Comparison of ENCODE assay signal across 15 mouse cellular contexts in the genomic region with DNA sequence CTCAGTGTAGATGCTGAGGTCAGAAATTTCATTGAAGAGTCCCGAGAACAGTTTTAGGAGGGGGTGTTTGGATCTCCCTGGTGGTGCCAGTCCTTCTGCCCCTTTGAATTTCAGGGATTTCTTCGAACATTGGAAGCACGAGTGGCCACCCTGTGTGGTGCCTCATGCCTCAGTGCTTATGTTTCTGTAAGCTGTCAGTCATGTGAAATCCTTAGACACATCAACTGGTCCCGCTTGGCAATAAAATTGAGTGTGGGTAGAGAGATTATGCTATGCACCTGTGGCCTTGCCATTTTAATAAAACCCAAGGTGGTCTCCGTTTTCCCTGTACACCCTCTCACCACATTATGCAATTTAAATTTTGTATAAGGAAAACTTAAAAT.
DNase-seq lines count a peak whose midpoint lies in the region; ATAC-seq and TF ChIP-seq lines count a peak whose summit lies in the region.
"Had no signal": no experiment of that assay in that cellular context is flagged by ENCODE, and none has a peak within 500 bp of the region (broad histone marks: within the 10 kb centered on the region; RNA-seq: fewer than 3 reads in every experiment).

No protein-coding gene starts in this region.

- peak overlapping the region; percentile 40 for H3K27ac ChIP-seq in cerebellum, adult 2 months (ENCODE audit: insufficient read depth, low read length)
- no peak overlapping the region for H3K27ac ChIP-seq in neural tube, embryonic 12.5 days
- peak overlapping the region; percentile 39 for H3K27ac ChIP-seq in midbrain, embryonic 10.5 days (replicated peaks)
- no peak overlapping the region for H3K27ac ChIP-seq in neural tube, embryonic 14.5 days (ENCODE audit: low read depth, low read length)
- H3K27ac ChIP-seq: embryonic facial prominence, embryonic 13.5 days; heart, embryonic 10.5 days; intestine, embryonic 15.5 days had no signal

- peak in 1 of 2 experiments; percentile 80 for DNase-seq in cerebellum, adult 2 months
- no peak for DNase-seq in cerebellum, adult 11-12 months
- DNase-seq in neural tube, embryonic 10.5 days (ENCODE audit: extremely low spot score, low spot score) = no peak
- DNase-seq in midbrain, embryonic 10.5 days (ENCODE audit: low spot score) = no peak
- no peak for DNase-seq in spleen, adult 18-20 months
- DNase-seq in left cerebral cortex, postnatal 10 days (ENCODE audit: extremely low spot score in 1 of 2, low spot score in 2 of 2) = no peak
- DNase-seq: gastrocnemius, postnatal 10 days; heart, postnatal 14 days; lung, embryonic 14.5 days had no signal

- intact Hi-C loops in left cerebral cortex, postnatal 10 days (cut with DNase I) = no loop called here

- peaks cover 26% of the 10 kb centered on the region; the same call in 1 of the 2 replicates for H3K4me1 ChIP-seq in cerebellum, adult 2 months (ENCODE audit: control insufficient read depth, insufficient read depth, low read length)
- peaks cover 12% of the 10 kb centered on the region; the same call in 1 of the 2 replicates for H3K4me1 ChIP-seq in neural tube, embryonic 12.5 days
- peaks cover 26% of the 10 kb centered on the region for H3K4me1 ChIP-seq in midbrain, embryonic 10.5 days
- 0 out of 2 replicates have a peak, but pooled peaks cover 7% of the 10 kb centered on the region for H3K4me1 ChIP-seq in neural tube, embryonic 14.5 days (ENCODE audit: control insufficient read depth, insufficient read depth, low read length)
- H3K4me1 ChIP-seq: embryonic facial prominence, embryonic 13.5 days; intestine, embryonic 15.5 days had no signal

- 10% methylated on average over 5 of the region's 5 CpGs for WGBS in cerebellum, adult 2 months
- WGBS in neural tube, embryonic 12.5 days = 48% methylated on average over 5 of the region's 5 CpGs
- WGBS in midbrain, embryonic 10.5 days = 58% methylated on average over 5 of the region's 5 CpGs
- WGBS in neural tube, embryonic 14.5 days = 39% methylated on average over 5 of the region's 5 CpGs

- no peaks in the 10 kb centered on the region for H3K27me3 ChIP-seq in cerebellum, adult 2 months (ENCODE audit: control insufficient read depth, insufficient read depth, low read length)
- no peaks in the 10 kb centered on the region for H3K27me3 ChIP-seq in neural tube, embryonic 12.5 days (replicated peaks)
- H3K27me3 ChIP-seq in midbrain, embryonic 10.5 days (ENCODE audit: low read depth, poor library complexity, severe bottlenecking) = peaks cover 7% of the 10 kb centered on the region; the same call in 1 of the 2 replicates
- H3K27me3 ChIP-seq in neural tube, embryonic 14.5 days (ENCODE audit: control insufficient read depth, insufficient read depth, low read length) = no peaks in the 10 kb centered on the region
- H3K27me3 ChIP-seq: embryonic facial prominence, embryonic 13.5 days; intestine, embryonic 15.5 days had no signal

- TF ChIP-seq CTCF in cerebellum, adult 2 months (IDR thresholded peaks at IDR 0.05; ENCODE audit: borderline replicate concordance, insufficient read depth, low read depth, low read length) = no peak

- ATAC-seq in neural tube, embryonic 12.5 days (ENCODE audit: low FRiP score, low read depth) = peak; percentile 64; the same call in 1 of the 2 replicates
- 0 out of 2 replicates have a peak, but pooled peaks have one; percentile 23 for ATAC-seq in neural tube, embryonic 14.5 days (ENCODE audit: low read depth)
- ATAC-seq: intestine, embryonic 15.5 days had no signal

- H3K9me3 ChIP-seq in neural tube, embryonic 12.5 days = no peaks in the 10 kb centered on the region
- H3K9me3 ChIP-seq in midbrain, embryonic 10.5 days (replicated peaks) = no peaks in the 10 kb centered on the region
- no peaks in the 10 kb centered on the region for H3K9me3 ChIP-seq in neural tube, embryonic 14.5 days (ENCODE audit: control insufficient read depth, low read length)
- H3K9me3 ChIP-seq: embryonic facial prominence, embryonic 13.5 days; heart, embryonic 10.5 days; intestine, embryonic 15.5 days had no signal

- H3K9ac ChIP-seq in neural tube, embryonic 12.5 days = no peak overlapping the region
- H3K9ac ChIP-seq in neural tube, embryonic 14.5 days (replicated peaks; ENCODE audit: low read depth, low read length) = no peak overlapping the region
- H3K9ac ChIP-seq: embryonic facial prominence, embryonic 13.5 days; intestine, embryonic 15.5 days; lung, embryonic 14.5 days had no signal

- peak overlapping the region; percentile 16; the same call in 1 of the 2 replicates for H3K4me2 ChIP-seq in neural tube, embryonic 12.5 days (replicated peaks)
- no peak overlapping the region for H3K4me2 ChIP-seq in neural tube, embryonic 14.5 days (ENCODE audit: low read depth, low read length)
- H3K4me2 ChIP-seq: embryonic facial prominence, embryonic 13.5 days; intestine, embryonic 15.5 days; lung, embryonic 14.5 days had no signal

- H3K36me3 ChIP-seq in neural tube, embryonic 12.5 days = no peaks in the 10 kb centered on the region
- no peaks in the 10 kb centered on the region for H3K36me3 ChIP-seq in midbrain, embryonic 10.5 days
- no peaks in the 10 kb centered on the region for H3K36me3 ChIP-seq in neural tube, embryonic 14.5 days (ENCODE audit: control insufficient read depth, insufficient read depth, low read length)
- H3K36me3 ChIP-seq: embryonic facial prominence, embryonic 13.5 days; heart, embryonic 10.5 days; intestine, embryonic 15.5 days had no signal

- no peak for TF ChIP-seq POLR2A in cerebellum, adult 2 months (IDR thresholded peaks at IDR 0.05; ENCODE audit: borderline replicate concordance, insufficient read depth, low read length)

- peak overlapping the region; percentile 20 for H3K4me3 ChIP-seq in cerebellum, adult 2 months (replicated peaks; ENCODE audit: insufficient read depth, low read depth, low read length)
- H3K4me3 ChIP-seq in neural tube, embryonic 12.5 days = no peak overlapping the region
- H3K4me3 ChIP-seq in midbrain, embryonic 10.5 days = no peak overlapping the region
- no peak overlapping the region for H3K4me3 ChIP-seq in neural tube, embryonic 14.5 days (ENCODE audit: low read depth, low read length)
- H3K4me3 ChIP-seq: embryonic facial prominence, embryonic 13.5 days; heart, embryonic 10.5 days; intestine, embryonic 15.5 days; myocyte had no signal

Comparison
In these comparisons a context has a peak if more than half of its experiments do, and no peak if none do; other contexts are left out.
1. H3K27ac ChIP-seq: peak in cerebellum, adult 2 months (single experiment) and midbrain, embryonic 10.5 days (single experiment); none in neural tube, embryonic 12.5 days (single experiment) and neural tube, embryonic 14.5 days (single experiment).